Mouse (Mus musculus): Measurements from ENCODE around the gene Kcnh7.

Gene Kcnh7

GRCm38 (mm10) chr2:62651890-62652289, 532.2 kb downstream of the Kcnh7 start:
- DNase-seq (ENCODE audit: extremely low spot score, low read depth, low spot score) = no peak

GRCm38 (mm10) chr2:62646671-62647289, 537.3 kb downstream of the Kcnh7 start:
- DNase-seq (ENCODE audit: extremely low spot score, low read depth, low spot score) = no peak

GRCm38 (mm10) chr2:62646014-62646645, 538.0 kb downstream of the Kcnh7 start, which contains the start of gene Ifih1:
TSS of gene Ifih1 (minus strand) at chr2:62646255.
- no peak for DNase-seq (ENCODE audit: extremely low spot score, low read depth, low spot score)

- no peak for DNase-seq (ENCODE audit: extremely low spot score, low read depth, low spot score)
These were observed 538.6 kb downstream of the Kcnh7 start for GRCm38 (mm10) chr2:62645475-62645874.

- no peak for DNase-seq (ENCODE audit: extremely low spot score, low read depth, low spot score)
These were observed 539.2 kb downstream of the Kcnh7 start for GRCm38 (mm10) chr2:62644891-62645290.
